Mouse (Mus musculus): ENCODE data around the gene Prkd1.

Gene Prkd1

DNA sequence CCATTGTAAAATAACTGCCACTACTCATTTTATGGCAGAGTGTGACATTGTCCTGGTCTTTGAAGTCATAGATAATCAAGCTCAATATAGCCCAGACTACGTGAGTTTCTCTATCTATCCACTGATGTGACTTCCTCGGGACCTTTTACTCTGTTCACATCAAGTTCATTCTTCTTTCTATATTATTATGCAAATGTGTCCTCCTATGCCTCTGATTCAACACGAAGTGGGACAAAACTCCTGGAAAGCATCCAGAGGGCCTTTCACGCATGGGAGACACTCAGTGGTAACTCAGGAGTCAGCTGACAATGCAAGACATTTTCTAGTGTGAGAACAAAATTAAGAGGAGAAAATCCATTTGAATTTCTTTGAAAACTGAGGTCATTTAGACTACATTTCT is 315.7 kb downstream of the Prkd1 start:
- no peak for DNase-seq (ENCODE audit: low read depth)

DNA sequence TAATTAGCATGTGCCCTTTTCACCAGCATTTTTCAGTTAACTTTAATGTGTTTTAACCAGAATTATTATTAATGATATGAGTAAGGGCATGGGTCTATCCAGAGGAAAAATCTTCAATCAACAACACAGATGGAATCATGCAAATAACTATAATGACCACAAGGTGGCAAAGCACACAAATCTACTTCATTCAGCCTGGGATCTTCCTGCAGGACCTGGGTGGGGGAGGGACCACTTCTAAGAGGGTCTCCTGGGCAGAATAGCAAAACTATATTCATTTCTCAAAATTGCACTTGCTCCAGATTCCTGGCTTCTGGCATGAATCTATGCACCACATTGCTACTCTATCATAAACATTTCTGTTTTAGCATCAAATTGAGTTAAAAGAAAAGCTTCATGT is 334.3 kb downstream of the Prkd1 start:
- no peak for DNase-seq (ENCODE audit: low read depth)

DNA sequence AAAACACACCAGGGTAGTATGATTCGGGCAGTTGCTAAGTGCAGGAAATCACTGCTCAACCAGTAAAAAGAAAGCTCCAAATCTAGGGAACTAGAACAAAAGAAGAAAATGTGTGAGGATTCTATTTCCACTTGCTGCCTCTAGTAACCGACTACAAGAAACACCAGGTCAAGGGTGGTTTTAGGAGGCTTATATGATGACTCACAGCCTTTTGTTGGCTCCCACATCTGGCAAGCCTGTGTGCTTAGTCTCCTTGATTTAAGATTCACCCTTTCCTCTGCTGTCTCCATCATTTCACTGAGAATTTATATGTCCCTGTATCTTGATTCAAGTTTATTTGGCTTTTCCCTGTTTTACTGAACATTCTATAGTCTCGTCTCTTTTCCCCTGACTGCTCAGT is 339.6 kb downstream of the Prkd1 start:
- DNase-seq (ENCODE audit: low read depth): no peak

DNA sequence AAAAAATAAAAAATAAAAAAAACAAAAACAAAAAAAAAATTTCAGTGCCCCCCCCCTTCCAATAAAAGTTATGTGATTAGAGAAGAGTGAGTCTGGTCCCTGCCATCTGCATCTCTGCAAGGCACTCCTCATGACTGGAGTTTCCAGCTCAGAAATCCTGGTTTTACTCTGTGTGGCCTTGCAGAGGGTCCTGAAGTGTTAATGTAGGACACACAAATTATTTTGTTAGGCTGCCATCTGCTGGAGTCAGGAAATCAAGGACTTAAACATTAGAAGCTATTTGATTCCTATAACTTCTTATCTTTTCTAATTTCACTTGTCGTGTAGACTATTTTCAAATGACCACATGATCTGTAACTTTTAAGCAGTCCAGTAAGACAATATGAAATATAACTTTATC is 347.6 kb downstream of the Prkd1 start:
- no peak for DNase-seq (ENCODE audit: low read depth)

DNA sequence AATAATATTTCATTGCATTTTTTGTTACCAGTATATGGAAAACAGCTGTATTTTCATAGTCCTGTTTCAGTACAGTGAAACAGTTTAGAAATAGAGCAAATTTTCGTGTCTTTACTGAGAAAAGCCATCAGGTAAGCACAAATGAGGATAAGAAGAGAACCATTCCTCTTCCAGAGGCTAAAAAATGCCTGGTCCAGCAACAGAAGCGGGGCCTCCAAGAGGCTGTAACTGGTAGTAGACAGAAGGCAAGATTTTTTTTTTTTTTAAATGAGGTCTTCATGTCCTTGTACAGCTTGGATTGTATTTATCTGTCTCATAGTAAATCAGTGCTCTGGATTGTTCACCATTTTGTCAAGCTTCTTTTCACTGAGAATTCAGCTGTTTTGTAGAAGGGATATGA is 352.8 kb downstream of the Prkd1 start:
- DNase-seq (ENCODE audit: low read depth): no peak

DNA sequence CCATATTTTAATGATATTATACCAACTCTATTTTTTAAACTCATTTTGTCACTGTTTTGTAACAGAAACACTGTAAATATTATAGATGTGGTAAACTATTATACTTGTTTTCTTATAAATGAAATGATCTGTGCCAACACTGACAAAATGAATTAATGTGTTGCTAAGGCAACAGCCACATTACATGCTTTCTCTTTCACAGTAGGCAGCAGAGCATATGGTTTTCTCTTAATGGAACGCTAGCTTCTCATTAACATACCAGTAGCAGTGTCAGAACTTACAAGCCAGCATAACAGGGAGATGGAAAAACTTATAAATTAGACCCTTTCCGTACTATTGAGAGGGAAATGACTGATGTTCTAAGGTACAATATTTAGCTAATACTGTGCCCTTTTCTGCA is 353.3 kb downstream of the Prkd1 start:
- DNase-seq (ENCODE audit: low read depth): no peak

DNA sequence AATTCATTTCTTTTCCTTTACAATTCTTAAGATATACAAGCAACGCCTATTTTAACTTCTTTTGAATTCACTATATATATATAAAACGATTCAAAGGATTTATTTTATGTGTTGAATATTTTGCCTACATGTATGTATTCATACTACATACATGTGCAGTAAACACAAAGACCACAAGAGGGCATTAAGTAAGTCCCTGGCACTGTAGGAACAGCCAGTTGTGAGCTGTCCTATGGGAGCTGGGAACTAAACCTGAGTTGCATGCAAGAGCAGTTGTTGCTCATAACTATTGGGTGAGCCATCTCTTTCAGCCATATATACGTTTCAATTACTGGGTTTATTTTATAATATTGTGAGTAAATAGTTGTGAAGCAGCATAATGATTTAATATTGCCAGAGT is 356.1 kb downstream of the Prkd1 start:
- DNase-seq (ENCODE audit: low read depth): peak; percentile 0
